Mouse (Mus musculus): ENCODE data around the gene Nbr1. TPM values are rescaled to one million over a fixed set of nuclear protein-coding genes. Genes with fewer than 3 reads are reported as not detected.

Gene Nbr1
- 107 and 134 TPM in 2 replicates for polyA plus RNA-seq (2012; rRNA removed)

- Histone ChIP-seq H3K36me3 (ENCODE audit: control insufficient read depth, insufficient read depth, low read length) (no peaks in the 10 kb centered on the region; the same call in 1 of the 2 replicates), H3K27ac (ENCODE audit: insufficient read depth, low read depth, low read length) (peak within 1 kb of the TSS; percentile 100), H3K4me1 (ENCODE audit: control insufficient read depth, insufficient read depth, low read length) (no peaks in the 10 kb centered on the region; the same call in 1 of the 2 replicates), H3K4me3 (ENCODE audit: insufficient read depth, low read depth, low read length) (peak within 1 kb of the TSS; percentile 92), H3K27me3 (replicated peaks; ENCODE audit: control insufficient read depth, insufficient read depth, low read length) (no peaks in the 10 kb centered on the region)
- under 1% methylated on average over 43 of the region's 43 CpGs for WGBS
- DNase-seq = peak; percentile 95
- TF ChIP-seq POLR2A (IDR thresholded peaks at IDR 0.05; ENCODE audit: low read depth, low read length) (no peak), CTCF (conservative IDR thresholded peaks at IDR 0.05; ENCODE audit: insufficient read depth, insufficient read length, low read depth, low read length) (no peak)
Observed at GRCm38 (mm10) chr11:101551751-101552475, at the start of gene Nbr1, which contains the start of gene Brca1. Nbr1 (plus strand) TSS chr11:101552149. Brca1 (minus strand) TSS chr11:101551955.

- H3K27ac ChIP-seq (ENCODE audit: insufficient read depth, low read depth, low read length) = no peak overlapping the region
- WGBS = 88% methylated on average over 5 of the region's 5 CpGs
Observed at GRCm38 (mm10) chr11:101506269-101506780, 45.6 kb upstream of the Nbr1 start.

GRCm38 (mm10) chr11:101507090-101507489, 44.9 kb upstream of the Nbr1 start:
- TF ChIP-seq POLR2A (IDR thresholded peaks at IDR 0.05; ENCODE audit: low read depth, low read length) (no peak), CTCF (conservative IDR thresholded peaks at IDR 0.05; ENCODE audit: insufficient read depth, insufficient read length, low read depth, low read length) (no peak)
- no peak for DNase-seq
- Histone ChIP-seq H3K4me1 (ENCODE audit: control insufficient read depth, insufficient read depth, low read length) (no peaks in the 10 kb centered on the region), H3K36me3 (ENCODE audit: control insufficient read depth, insufficient read depth, low read length) (no peaks in the 10 kb centered on the region), H3K27ac (ENCODE audit: insufficient read depth, low read depth, low read length) (no peak overlapping the region), H3K4me3 (ENCODE audit: insufficient read depth, low read depth, low read length) (no peak overlapping the region), H3K27me3 (replicated peaks; ENCODE audit: control insufficient read depth, insufficient read depth, low read length) (no peaks in the 10 kb centered on the region)
- WGBS = 96% methylated on average over 7 of the region's 7 CpGs

More at GRCm38 (mm10) chr11:101506269-101506780, 45.6 kb upstream of the Nbr1 start:
- TF ChIP-seq CTCF (conservative IDR thresholded peaks at IDR 0.05; ENCODE audit: insufficient read depth, insufficient read length, low read depth, low read length) = no peak
- TF ChIP-seq POLR2A (IDR thresholded peaks at IDR 0.05; ENCODE audit: low read depth, low read length) = no peak
- no peaks in the 10 kb centered on the region for H3K27me3 ChIP-seq (replicated peaks; ENCODE audit: control insufficient read depth, insufficient read depth, low read length)
- no peak overlapping the region for H3K4me3 ChIP-seq (ENCODE audit: insufficient read depth, low read depth, low read length)
- no peak for DNase-seq
- no peaks in the 10 kb centered on the region for H3K36me3 ChIP-seq (ENCODE audit: control insufficient read depth, insufficient read depth, low read length)
- no peaks in the 10 kb centered on the region for H3K4me1 ChIP-seq (ENCODE audit: control insufficient read depth, insufficient read depth, low read length)

DNA sequence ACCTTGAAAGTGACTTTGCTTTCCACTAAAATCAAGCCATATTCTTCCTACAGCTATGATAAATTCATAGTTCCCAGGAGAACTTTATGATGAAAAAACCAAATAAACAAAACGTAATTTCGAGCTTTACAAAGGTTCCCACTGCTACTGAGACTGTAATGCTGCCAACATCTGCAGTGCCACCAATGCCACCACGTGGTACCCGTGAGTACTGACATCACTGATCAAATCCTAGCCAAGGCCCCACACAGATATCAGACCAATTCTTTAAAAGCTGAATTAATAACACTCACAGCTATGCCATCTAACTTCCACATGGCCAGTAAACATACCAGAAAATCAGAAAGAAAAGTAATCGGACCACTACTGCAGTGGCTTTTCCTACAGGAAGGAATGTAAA, 33.0 kb upstream of the Nbr1 start:
- peak; percentile 13 for DNase-seq
- H3K27ac ChIP-seq (ENCODE audit: insufficient read depth, low read depth, low read length) = no peak overlapping the region

GRCm38 (mm10) chr11:101519364-101519763, 32.6 kb upstream of the Nbr1 start:
- no peaks in the 10 kb centered on the region for H3K36me3 ChIP-seq (ENCODE audit: control insufficient read depth, insufficient read depth, low read length)
- TF ChIP-seq POLR2A (IDR thresholded peaks at IDR 0.05; ENCODE audit: low read depth, low read length) (no peak), CTCF (conservative IDR thresholded peaks at IDR 0.05; ENCODE audit: insufficient read depth, insufficient read length, low read depth, low read length) (no peak)
- H3K4me1 ChIP-seq (ENCODE audit: control insufficient read depth, insufficient read depth, low read length) = peaks cover 5% of the 10 kb centered on the region; the same call in 1 of the 2 replicates
- no peak overlapping the region for H3K4me3 ChIP-seq (ENCODE audit: insufficient read depth, low read depth, low read length)
- peak; percentile 33 for DNase-seq
- H3K27me3 ChIP-seq (replicated peaks; ENCODE audit: control insufficient read depth, insufficient read depth, low read length) = no peaks in the 10 kb centered on the region
- 65% methylated on average over 6 of the region's 6 CpGs for WGBS
- no peak overlapping the region for H3K27ac ChIP-seq (ENCODE audit: insufficient read depth, low read depth, low read length)

More for the DNA sequence above, 33.0 kb upstream of the Nbr1 start:
- Histone ChIP-seq H3K36me3 (ENCODE audit: control insufficient read depth, insufficient read depth, low read length) (no peaks in the 10 kb centered on the region), H3K4me3 (ENCODE audit: insufficient read depth, low read depth, low read length) (no peak overlapping the region), H3K4me1 (ENCODE audit: control insufficient read depth, insufficient read depth, low read length) (peaks cover 5% of the 10 kb centered on the region; the same call in 1 of the 2 replicates), H3K27me3 (replicated peaks; ENCODE audit: control insufficient read depth, insufficient read depth, low read length) (no peaks in the 10 kb centered on the region)
- TF ChIP-seq CTCF (conservative IDR thresholded peaks at IDR 0.05; ENCODE audit: insufficient read depth, insufficient read length, low read depth, low read length) (peak; percentile 52), POLR2A (IDR thresholded peaks at IDR 0.05; ENCODE audit: low read depth, low read length) (no peak)
- WGBS = 82% methylated on average over 5 of the region's 5 CpGs

- no peaks in the 10 kb centered on the region for H3K36me3 ChIP-seq (ENCODE audit: control insufficient read depth, insufficient read depth, low read length)
- DNase-seq = peak; percentile 9
- 82% methylated on average over 8 of the region's 8 CpGs for WGBS
Observed at GRCm38 (mm10) chr11:101524446-101524845, 27.5 kb upstream of the Nbr1 start.

GRCm38 (mm10) chr11:101525056-101525455, 26.9 kb upstream of the Nbr1 start:
- H3K27ac ChIP-seq (ENCODE audit: insufficient read depth, low read depth, low read length) = no peak overlapping the region
- TF ChIP-seq CTCF (conservative IDR thresholded peaks at IDR 0.05; ENCODE audit: insufficient read depth, insufficient read length, low read depth, low read length) (no peak), POLR2A (IDR thresholded peaks at IDR 0.05; ENCODE audit: low read depth, low read length) (no peak)
- WGBS = 82% methylated on average over 10 of the region's 10 CpGs
- H3K4me1 ChIP-seq (ENCODE audit: control insufficient read depth, insufficient read depth, low read length) = peaks cover 4% of the 10 kb centered on the region; the same call in 1 of the 2 replicates
- no peak overlapping the region for H3K4me3 ChIP-seq (ENCODE audit: insufficient read depth, low read depth, low read length)
- H3K27me3 ChIP-seq (replicated peaks; ENCODE audit: control insufficient read depth, insufficient read depth, low read length) = no peaks in the 10 kb centered on the region
- H3K36me3 ChIP-seq (ENCODE audit: control insufficient read depth, insufficient read depth, low read length) = no peaks in the 10 kb centered on the region
- peak; percentile 57 for DNase-seq

More at GRCm38 (mm10) chr11:101524446-101524845, 27.5 kb upstream of the Nbr1 start:
- Histone ChIP-seq H3K4me1 (ENCODE audit: control insufficient read depth, insufficient read depth, low read length) (peaks cover 8% of the 10 kb centered on the region; the same call in 1 of the 2 replicates), H3K4me3 (ENCODE audit: insufficient read depth, low read depth, low read length) (no peak overlapping the region), H3K27ac (ENCODE audit: insufficient read depth, low read depth, low read length) (no peak overlapping the region), H3K27me3 (replicated peaks; ENCODE audit: control insufficient read depth, insufficient read depth, low read length) (no peaks in the 10 kb centered on the region)
- TF ChIP-seq CTCF (conservative IDR thresholded peaks at IDR 0.05; ENCODE audit: insufficient read depth, insufficient read length, low read depth, low read length) (no peak), POLR2A (IDR thresholded peaks at IDR 0.05; ENCODE audit: low read depth, low read length) (no peak)

Measured in kidney, adult 2 months (tissue).